Mouse (Mus musculus) layer of hippocampus, postnatal 10 days (tissue): ENCODE measurements around the gene Ccdc134. TPM values are rescaled to one million over a fixed set of nuclear protein-coding genes. Genes with fewer than 3 reads are reported as not detected.

ENCODE experiments used
- DNase-seq, 2 experiments: peaks; one replicate each; pipeline ENCODE4 v3.0.0; 2021; ENCODE audit warnings: low spot score in 2 of 2
- total RNA-seq, 2 experiments: library from RNA; stranded (reverse); gene quantifications; 2 replicates each; pipeline ENCODE4 v1.2.3; 2021

Ccdc134 gene
- total RNA-seq, 2 experiments from 2014 or later, result 10.7 to 13.5 TPM

DNA sequence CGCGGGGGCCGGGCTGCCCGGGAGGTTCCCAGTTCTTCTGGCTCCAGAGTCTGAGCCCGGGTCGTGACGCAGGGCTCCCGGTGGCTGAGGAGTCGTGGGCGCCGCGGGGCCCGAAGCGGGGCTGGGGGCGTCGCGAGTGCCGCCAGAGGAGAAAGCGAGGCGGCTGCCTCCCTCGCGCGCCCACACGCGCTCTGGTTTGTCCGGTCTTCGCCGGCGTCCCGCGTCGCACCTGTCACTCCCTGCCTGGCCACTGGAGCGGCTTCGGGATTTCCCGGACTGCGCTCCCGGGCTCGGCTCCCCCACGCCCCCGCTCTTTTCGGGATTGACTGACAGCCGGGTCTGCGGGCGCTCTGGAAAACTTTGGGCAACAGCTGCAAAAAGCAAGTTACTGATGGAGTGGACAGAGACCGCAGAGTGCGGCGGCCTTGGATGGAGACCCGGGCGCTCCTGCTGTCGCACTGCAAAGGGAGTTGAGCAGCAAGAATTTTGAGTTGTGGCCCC is 19.9 kb downstream of the Ccdc134 start:
- DNase-seq, result peak; percentile 65 to 71

DNA sequence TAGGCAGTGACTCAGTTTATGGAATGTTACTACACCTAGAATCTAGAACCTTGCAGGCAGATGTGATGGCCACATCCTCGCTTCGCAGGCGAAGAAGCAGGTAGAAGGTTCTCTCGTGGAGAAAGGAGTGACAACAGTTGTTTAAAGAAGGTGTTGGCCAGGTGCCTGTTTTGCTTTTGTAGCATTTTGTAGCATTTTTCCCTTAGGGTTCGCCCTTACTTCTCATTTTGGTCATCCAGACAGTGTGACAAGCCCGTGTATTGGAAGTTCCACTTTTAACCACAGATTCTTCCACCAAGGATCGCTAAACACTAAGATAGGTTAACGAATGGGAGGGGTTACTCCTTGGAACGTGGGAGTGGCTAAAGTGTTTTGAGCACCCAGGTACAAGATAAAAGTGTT is 20.8 kb downstream of the Ccdc134 start:
- DNase-seq, result no peak

- DNase-seq, result no peak
These were observed 22.3 kb downstream of the Ccdc134 start for GRCm38 (mm10) chr15:82150042-82150441.

- DNase-seq, result no peak
These were observed 23.5 kb downstream of the Ccdc134 start for GRCm38 (mm10) chr15:82151176-82151575.

DNA sequence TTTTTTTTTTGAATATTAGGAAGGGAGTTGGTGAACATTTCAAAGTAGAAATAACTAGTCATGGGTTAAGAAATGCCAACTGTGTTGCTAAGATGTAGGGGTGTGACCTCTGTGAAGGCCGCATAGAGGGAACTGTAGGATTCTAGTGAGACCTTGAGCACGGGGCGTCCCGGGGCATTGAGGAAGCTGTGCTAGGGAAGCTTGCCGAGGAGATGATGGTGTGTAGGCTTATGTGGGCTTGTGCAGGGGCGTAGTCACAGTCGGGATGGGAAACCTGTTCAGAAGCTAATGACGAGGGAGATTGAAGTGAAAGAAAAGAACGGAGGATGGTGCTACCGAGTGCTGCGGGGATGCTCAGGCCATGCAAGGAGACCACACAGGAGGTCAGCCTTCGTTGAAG is 24.3 kb downstream of the Ccdc134 start:
- DNase-seq, result no peak

DNA sequence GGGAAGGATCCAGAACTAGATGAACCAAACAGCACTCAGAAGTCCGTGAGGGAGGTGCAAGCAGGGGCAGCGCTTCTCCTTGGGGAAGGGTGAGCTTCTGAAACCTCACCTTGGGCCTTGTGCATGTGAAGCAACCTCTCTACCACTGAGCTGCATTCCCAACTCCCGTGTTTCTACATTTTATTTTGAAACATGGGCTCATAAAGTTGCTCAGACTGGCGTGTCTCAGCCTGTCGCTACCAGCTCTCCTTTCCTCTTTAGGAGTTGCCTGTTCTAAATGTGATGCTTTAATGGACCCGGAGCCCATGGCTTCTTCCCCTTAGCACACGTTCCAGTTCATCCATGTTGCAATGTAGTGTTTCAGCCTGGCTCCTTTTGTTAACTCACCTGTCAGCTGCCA is 24.7 kb downstream of the Ccdc134 start:
- DNase-seq, result no peak

- no peak for DNase-seq
These were observed 28.6 kb downstream of the Ccdc134 start for GRCm38 (mm10) chr15:82156298-82156697.

DNA sequence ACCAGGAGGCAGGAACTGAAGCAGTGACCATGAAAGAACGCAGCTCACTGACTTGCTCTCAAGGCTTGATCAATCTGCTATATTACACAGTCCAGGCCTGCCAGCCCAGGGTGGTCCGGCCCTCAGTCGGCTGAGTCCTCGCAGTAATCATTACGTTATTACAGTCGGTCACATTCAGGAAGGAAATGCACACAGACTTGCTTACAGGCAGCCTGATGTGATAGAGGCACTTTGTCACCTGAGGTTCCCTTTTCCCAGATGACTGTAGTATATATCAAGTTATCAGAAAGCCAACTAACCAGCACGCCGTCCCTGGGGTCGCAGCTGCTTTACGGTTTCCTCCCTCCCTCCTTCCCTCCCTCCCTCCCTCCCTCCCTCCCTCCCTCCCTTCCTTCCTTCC is 29.2 kb downstream of the Ccdc134 start:
- no peak for DNase-seq

- DNase-seq, result no peak
These were observed 30.7 kb downstream of the Ccdc134 start for GRCm38 (mm10) chr15:82158243-82159035.

- no peak for DNase-seq
These were observed 31.7 kb downstream of the Ccdc134 start for GRCm38 (mm10) chr15:82159471-82159870.

- DNase-seq, result no peak
These were observed 33.3 kb downstream of the Ccdc134 start for GRCm38 (mm10) chr15:82160731-82161640.

GRCm38 (mm10) chr15:82161965-82162600 is 34.4 kb downstream of the Ccdc134 start:
- no peak for DNase-seq

GRCm38 (mm10) chr15:82163356-82164060 is 35.8 kb downstream of the Ccdc134 start:
- no peak for DNase-seq

DNA sequence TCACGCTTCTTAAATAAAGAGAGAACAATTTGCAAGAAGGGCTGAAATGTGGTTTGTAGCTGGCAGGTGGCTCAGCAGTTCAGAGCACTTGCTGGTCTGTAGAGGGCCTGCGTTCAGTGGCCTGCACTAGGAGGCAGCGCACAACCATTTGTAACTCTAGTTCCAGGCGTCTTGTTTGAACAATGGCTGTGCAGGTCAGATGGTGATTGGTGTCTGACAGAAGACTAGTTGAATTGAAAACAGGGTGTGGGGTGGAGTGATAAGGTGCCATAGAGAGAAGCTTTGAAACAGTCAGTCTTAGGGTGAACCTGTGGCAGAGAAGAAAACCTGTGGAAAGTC is 36.3 kb downstream of the Ccdc134 start:
- DNase-seq, result no peak

DNA sequence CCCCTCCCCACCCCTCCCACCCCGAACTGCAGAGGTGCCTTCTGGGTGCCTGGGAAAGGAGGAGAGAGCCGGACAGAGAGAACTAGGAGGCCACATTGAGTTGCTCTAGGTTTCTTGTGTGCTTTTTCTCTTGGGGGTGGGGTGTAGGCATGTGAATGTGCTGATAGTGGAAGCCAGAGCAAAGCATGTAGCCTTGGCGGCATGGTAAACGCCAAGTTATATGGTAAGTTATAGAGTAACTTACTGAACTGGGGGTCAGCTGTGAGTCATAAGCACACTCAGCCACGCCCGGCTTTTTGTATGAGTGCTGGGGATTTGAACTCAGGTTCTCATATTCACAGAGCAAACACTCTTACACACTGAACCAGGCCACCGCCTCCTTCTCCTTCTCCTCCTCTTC is 36.8 kb downstream of the Ccdc134 start:
- no peak for DNase-seq

DNA sequence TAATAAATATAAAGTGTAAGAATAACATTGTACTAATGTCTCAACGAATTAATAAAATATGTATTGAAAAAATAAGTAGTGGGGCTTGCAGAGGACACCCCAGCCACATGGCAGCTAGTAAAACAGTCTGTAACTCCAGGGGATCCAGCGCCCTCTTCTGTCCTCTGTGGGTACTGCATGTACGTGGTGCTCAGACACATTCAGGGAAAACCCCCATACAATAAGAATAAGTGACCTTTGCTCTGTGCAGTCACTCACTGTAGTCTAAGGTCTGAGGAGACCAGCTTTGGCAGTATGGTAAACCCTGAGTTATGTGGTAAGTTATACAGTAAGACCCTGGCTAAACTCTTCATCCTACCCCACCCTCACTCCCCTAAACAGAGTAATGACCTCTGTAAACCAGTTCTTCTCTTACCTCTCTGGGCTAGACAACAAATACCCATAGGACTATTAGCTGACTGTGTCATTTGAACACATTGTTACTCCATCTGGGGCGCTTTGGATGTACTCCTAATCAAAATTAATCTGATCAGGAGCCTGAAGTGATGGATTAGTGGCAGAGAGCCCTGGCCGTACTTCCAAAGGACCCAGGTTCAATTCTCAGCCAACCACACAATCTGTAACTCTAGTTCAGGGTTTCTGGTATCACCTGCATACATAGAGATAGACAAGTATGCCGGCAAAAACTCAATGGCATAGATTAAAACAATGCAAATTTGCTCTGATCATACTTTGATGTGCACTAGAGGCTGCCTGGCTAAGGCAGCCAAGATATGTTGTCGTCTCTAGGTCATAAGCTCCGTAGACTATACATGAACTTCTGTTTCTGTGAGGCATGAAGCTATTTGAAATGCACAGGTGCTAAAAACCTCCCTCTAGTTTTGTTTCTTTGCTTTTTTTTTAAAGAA is 37.9 kb downstream of the Ccdc134 start:
- DNase-seq, result peak; percentile 88 to 92

- DNase-seq, result no peak
These were observed 38.7 kb downstream of the Ccdc134 start for GRCm38 (mm10) chr15:82166240-82167100.

DNA sequence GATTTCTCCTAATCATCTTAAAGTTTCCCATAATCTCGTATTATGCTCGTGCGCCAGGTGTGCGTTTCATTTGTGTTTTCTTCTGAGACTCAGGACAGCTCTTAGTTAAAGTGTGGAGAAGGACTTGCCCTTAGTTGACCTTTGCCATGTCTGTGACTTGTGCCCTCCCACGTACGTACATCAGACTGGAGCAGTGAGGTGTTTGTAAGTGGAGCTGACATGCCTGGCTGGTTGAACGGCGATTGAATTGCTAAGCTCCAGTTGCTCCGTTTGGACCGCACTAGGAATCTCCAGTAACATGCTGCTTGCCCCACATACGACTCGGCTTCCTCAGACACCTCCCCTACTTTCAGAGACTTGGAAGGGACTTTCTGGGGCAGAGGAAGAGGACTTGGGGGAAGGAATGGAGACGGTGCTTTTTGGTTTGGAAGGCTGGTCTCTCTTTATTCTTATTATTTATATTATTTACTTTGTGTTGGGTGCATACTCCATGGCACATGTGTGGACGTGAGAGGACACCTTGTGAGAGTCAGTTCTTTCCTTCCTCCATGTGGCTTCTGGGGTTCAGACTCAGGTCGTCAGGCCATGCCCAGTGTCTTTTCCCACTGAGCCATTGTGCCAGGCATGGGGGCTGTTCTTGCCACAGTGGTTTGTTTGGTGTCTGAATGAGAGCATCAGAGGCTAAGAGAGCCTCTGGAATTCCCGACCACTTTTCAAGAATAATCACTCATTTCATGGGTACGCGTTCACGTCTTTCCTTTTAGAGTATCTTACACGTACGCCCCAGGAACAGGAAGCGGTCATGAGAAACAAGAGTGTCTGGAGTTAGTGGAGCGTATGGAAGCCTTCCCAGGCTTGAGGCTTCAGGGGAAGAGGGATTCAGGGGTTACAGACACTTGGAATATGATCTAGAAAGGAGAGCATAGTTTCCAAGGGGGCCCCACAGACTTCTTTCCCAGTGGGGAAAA is 39.8 kb downstream of the Ccdc134 start:
- DNase-seq, result no peak
